Mouse (Mus musculus) forebrain, embryonic 11.5 days (tissue): ENCODE data around the gene Tgfbr3l. TPM values are rescaled to one million over a fixed set of nuclear protein-coding genes. Genes with fewer than 3 reads are reported as not detected.

ENCODE experiments used
- ATAC-seq: fragments of 200-750 bp; cut with Nextera tagmentation; replicated peaks from 2 replicates; pipeline ENCODE4 v1.8.0; 2017; ENCODE audit warnings: moderate TSS enrichment; ENCODE audit not compliant: low FRiP score
- DNase-seq: peaks from one replicate; pipeline ENCODE4 v3.0.0-alpha.2; 2017; ENCODE audit warnings: low spot score
- H3K27ac ChIP-seq: fragments of 300-500 bp; sonication (generic); 2 replicates; pipeline ENCODE4 v1.5.1; 2014; ENCODE audit warnings: low read depth, low read length
- H3K27me3 ChIP-seq: fragments of 300-500 bp; sonication (generic); 2 replicates; pipeline ENCODE4 v1.6.1; 2014; ENCODE audit warnings: mild to moderate bottlenecking, low read length, mixed read lengths; ENCODE audit not compliant: control insufficient read depth, insufficient read depth
- H3K36me3 ChIP-seq: fragments of 300-500 bp; sonication (generic); 2 replicates; pipeline ENCODE4 v1.6.1; 2014; ENCODE audit warnings: mild to moderate bottlenecking, low read length, moderate library complexity, mixed read lengths; ENCODE audit not compliant: control insufficient read depth, insufficient read depth
- H3K4me1 ChIP-seq: fragments of 300-500 bp; sonication (generic); replicated peaks from 2 replicates; pipeline ENCODE4 v1.6.1; 2014; ENCODE audit warnings: low read length, mixed read lengths; ENCODE audit not compliant: control insufficient read depth, insufficient read depth
- H3K4me2 ChIP-seq: fragments of 300-500 bp; sonication (generic); 2 replicates; pipeline ENCODE4 v1.6.1; 2014; ENCODE audit warnings: low read depth, mild to moderate bottlenecking, low read length, moderate library complexity, mixed read lengths; ENCODE audit not compliant: severe bottlenecking
- H3K4me3 ChIP-seq: fragments of 300-500 bp; sonication (generic); 2 replicates; pipeline ENCODE4 v1.5.1; 2014; ENCODE audit warnings: low read depth, low read length
- H3K9ac ChIP-seq: fragments of 300-500 bp; sonication (generic); 2 replicates; pipeline ENCODE4 v1.6.1; 2014; ENCODE audit warnings: low read length
- H3K9me3 ChIP-seq: fragments of 300-500 bp; sonication (generic); 2 replicates; pipeline ENCODE4 v1.6.1; 2016; ENCODE audit warnings: low read length, mixed read lengths; ENCODE audit not compliant: control insufficient read depth
- WGBS: fragments of 180-500 bp; shearing (Covaris S2); extraction: QIAGEN DNeasy Blood & Tissue Kit; methylation state at CpG from one replicate; pipeline ENCODE4 v1.1.7; 2014; 5-methylcytosine and 5-hydroxymethylcytosine counted together
- polyA plus RNA-seq: library from polyadenylated mRNA; unstranded; fragments of >200 nt; fragmentation: Nextera tagmentation; extraction: Ambion mirVana; gene quantifications from 2 replicates; pipeline ENCODE4 v1.2.1, GENCODE M21; 2014

The Tgfbr3l gene
- 3.3 and 4.0 TPM in 2 replicates for polyA plus RNA-seq

- H3K9ac ChIP-seq, result 0 out of 2 replicates have a peak within 1 kb of the TSS, but pooled peaks have one; percentile 20
- no peak within 1 kb of the TSS for H3K4me3 ChIP-seq
- 81% methylated on average over 15 of the region's 15 CpGs for WGBS
- H3K9me3 ChIP-seq, result no peaks in the 10 kb centered on the region
- H3K27me3 ChIP-seq, result no peaks in the 10 kb centered on the region; the same call in 1 of the 2 replicates
- DNase-seq, result no peak
- H3K36me3 ChIP-seq, result peaks cover 13% of the 10 kb centered on the region; the same call in 1 of the 2 replicates
- no peak within 1 kb of the TSS for H3K4me2 ChIP-seq
- H3K4me1 ChIP-seq, result peaks cover 7% of the 10 kb centered on the region; the same call in 1 of the 2 replicates
- no peak within 1 kb of the TSS for H3K27ac ChIP-seq
- no peak for ATAC-seq
Measured at GRCm38 (mm10) chr8:4247951-4248540, at the start of gene Tgfbr3l. TSS of gene Tgfbr3l (plus strand) at chr8:4248214.

GRCm38 (mm10) chr8:4201321-4201720 lies 46.7 kb upstream of the Tgfbr3l start:
- no peaks in the 10 kb centered on the region for H3K36me3 ChIP-seq
- WGBS, result 41% methylated on average over 2 of the region's 2 CpGs
- H3K4me3 ChIP-seq, result no peak overlapping the region

GRCm38 (mm10) chr8:4205246-4206123 lies 42.5 kb upstream of the Tgfbr3l start:
- no peaks in the 10 kb centered on the region for H3K9me3 ChIP-seq
- 13% methylated on average over 38 of the region's 38 CpGs for WGBS
- peaks cover 32% of the 10 kb centered on the region for H3K27me3 ChIP-seq
- no peak overlapping the region for H3K4me2 ChIP-seq
- H3K36me3 ChIP-seq, result peaks cover 12% of the 10 kb centered on the region; the same call in 1 of the 2 replicates
- H3K4me1 ChIP-seq, result 0 out of 2 replicates have a peak, but pooled peaks cover 2% of the 10 kb centered on the region
- H3K4me3 ChIP-seq, result no peak overlapping the region
- DNase-seq (peak; percentile 63), ATAC-seq (no peak)
- H3K27ac ChIP-seq, result no peak overlapping the region
- H3K9ac ChIP-seq, result no peak overlapping the region

More at GRCm38 (mm10) chr8:4201321-4201720, 46.7 kb upstream of the Tgfbr3l start:
- Histone ChIP-seq H3K4me2 (no peak overlapping the region), H3K27ac (no peak overlapping the region), H3K9me3 (no peaks in the 10 kb centered on the region), H3K4me1 (no peaks in the 10 kb centered on the region), H3K9ac (no peak overlapping the region), H3K27me3 (peaks cover 20% of the 10 kb centered on the region)
- DNase-seq, result no peak
- no peak for ATAC-seq

- 5% methylated on average over 44 of the region's 44 CpGs for WGBS
- H3K4me1 ChIP-seq, result 0 out of 2 replicates have a peak, but pooled peaks cover 2% of the 10 kb centered on the region
- peak overlapping the region; percentile 12; the same call in 1 of the 2 replicates for H3K4me2 ChIP-seq
- H3K4me3 ChIP-seq, result no peak overlapping the region
- 0 out of 2 replicates have a peak overlapping the region, but pooled peaks have one; percentile 12 for H3K9ac ChIP-seq
- DNase-seq (no peak), ATAC-seq (no peak)
- H3K27me3 ChIP-seq, result peaks cover 32% of the 10 kb centered on the region
- no peaks in the 10 kb centered on the region for H3K9me3 ChIP-seq
- no peak overlapping the region for H3K27ac ChIP-seq
- H3K36me3 ChIP-seq, result peaks cover 12% of the 10 kb centered on the region; the same call in 1 of the 2 replicates
Measured at GRCm38 (mm10) chr8:4206182-4207015, 41.6 kb upstream of the Tgfbr3l start.

GRCm38 (mm10) chr8:4207016-4207350 lies 41.0 kb upstream of the Tgfbr3l start:
- Histone ChIP-seq H3K4me1 (0 out of 2 replicates have a peak, but pooled peaks cover 2% of the 10 kb centered on the region), H3K36me3 (peaks cover 12% of the 10 kb centered on the region; the same call in 1 of the 2 replicates), H3K9ac (no peak overlapping the region), H3K4me2 (no peak overlapping the region), H3K4me3 (no peak overlapping the region), H3K27me3 (peaks cover 32% of the 10 kb centered on the region), H3K9me3 (no peaks in the 10 kb centered on the region), H3K27ac (no peak overlapping the region)
- 49% methylated on average over 2 of the region's 2 CpGs for WGBS
- DNase-seq (no peak), ATAC-seq (no peak)

- H3K9ac ChIP-seq, result no peak overlapping the region
- H3K27ac ChIP-seq, result no peak overlapping the region
- 81% methylated on average over 6 of the region's 6 CpGs for WGBS
- peaks cover 12% of the 10 kb centered on the region; the same call in 1 of the 2 replicates for H3K36me3 ChIP-seq
- ATAC-seq, result no peak
- H3K4me3 ChIP-seq, result no peak overlapping the region
- no peaks in the 10 kb centered on the region for H3K9me3 ChIP-seq
- H3K27me3 ChIP-seq, result peaks cover 15% of the 10 kb centered on the region
- peaks cover 16% of the 10 kb centered on the region for H3K4me1 ChIP-seq
- DNase-seq, result no peak
- H3K4me2 ChIP-seq, result no peak overlapping the region
Measured at GRCm38 (mm10) chr8:4211097-4211496, 36.9 kb upstream of the Tgfbr3l start.

- Histone ChIP-seq H3K9ac (peak overlapping the region; percentile 48), H3K4me3 (peak overlapping the region; percentile 31), H3K4me1 (peaks cover 15% of the 10 kb centered on the region), H3K27me3 (no peaks in the 10 kb centered on the region), H3K4me2 (peak overlapping the region; percentile 61), H3K27ac (no peak overlapping the region), H3K36me3 (peaks cover 12% of the 10 kb centered on the region; the same call in 1 of the 2 replicates), H3K9me3 (no peaks in the 10 kb centered on the region)
- DNase-seq (peak; percentile 72), ATAC-seq (no peak)
- WGBS, result under 1% methylated on average over 25 of the region's 25 CpGs
Measured at GRCm38 (mm10) chr8:4212809-4213209, 35.2 kb upstream of the Tgfbr3l start.
